Mouse (Mus musculus): ENCODE results near the gene Shisa3.

The Shisa3 gene

GRCm38 (mm10) chr5:67633138-67633782 is 25.6 kb downstream of the Shisa3 start:
- no peak for DNase-seq (ENCODE audit: low spot score in 2 of 2)

GRCm38 (mm10) chr5:67633831-67634268 is 26.2 kb downstream of the Shisa3 start:
- DNase-seq (ENCODE audit: low spot score in 2 of 2) = no peak

- DNase-seq (ENCODE audit: low spot score in 2 of 2) = no peak
Measured at GRCm38 (mm10) chr5:67634339-67634738, 26.7 kb downstream of the Shisa3 start.

GRCm38 (mm10) chr5:67640596-67641312 is 33.1 kb downstream of the Shisa3 start:
- no peak for DNase-seq (ENCODE audit: low spot score in 2 of 2)

GRCm38 (mm10) chr5:67641406-67642120 is 33.9 kb downstream of the Shisa3 start:
- no peak for DNase-seq (ENCODE audit: low spot score in 2 of 2)

GRCm38 (mm10) chr5:67643537-67644255 is 36.0 kb downstream of the Shisa3 start:
- DNase-seq (ENCODE audit: low spot score in 2 of 2) = peak; percentile 40 to 53

GRCm38 (mm10) chr5:67646756-67647529 is 39.3 kb downstream of the Shisa3 start:
- DNase-seq (ENCODE audit: low spot score in 2 of 2) = no peak

GRCm38 (mm10) chr5:67647568-67647967 is 39.9 kb downstream of the Shisa3 start:
- DNase-seq (ENCODE audit: low spot score in 2 of 2) = peak in 1 of 2 experiments; percentile 27

- DNase-seq (ENCODE audit: low spot score in 2 of 2) = no peak
Measured at GRCm38 (mm10) chr5:67649156-67649555, 41.5 kb downstream of the Shisa3 start.

GRCm38 (mm10) chr5:67650021-67650420 is 42.3 kb downstream of the Shisa3 start:
- no peak for DNase-seq (ENCODE audit: low spot score in 2 of 2)

GRCm38 (mm10) chr5:67652468-67652867 is 44.8 kb downstream of the Shisa3 start:
- DNase-seq (ENCODE audit: low spot score in 2 of 2) = no peak

GRCm38 (mm10) chr5:67653543-67653942 is 45.9 kb downstream of the Shisa3 start:
- DNase-seq (ENCODE audit: low spot score in 2 of 2) = no peak

GRCm38 (mm10) chr5:67654572-67654971 is 46.9 kb downstream of the Shisa3 start:
- DNase-seq (ENCODE audit: low spot score in 2 of 2) = peak; percentile 23 to 36

- no peak for DNase-seq (ENCODE audit: low spot score in 2 of 2)
Measured at GRCm38 (mm10) chr5:67655696-67656519, 48.2 kb downstream of the Shisa3 start.

GRCm38 (mm10) chr5:67656821-67657259 is 49.2 kb downstream of the Shisa3 start:
- no peak for DNase-seq (ENCODE audit: low spot score in 2 of 2)

GRCm38 (mm10) chr5:67659864-67660263 is 52.2 kb downstream of the Shisa3 start:
- no peak for DNase-seq (ENCODE audit: low spot score in 2 of 2)

GRCm38 (mm10) chr5:67662715-67663114 is 55.0 kb downstream of the Shisa3 start:
- DNase-seq (ENCODE audit: low spot score in 2 of 2) = peak in 1 of 2 experiments; percentile 24

GRCm38 (mm10) chr5:67669436-67669896 is 61.8 kb downstream of the Shisa3 start:
- no peak for DNase-seq (ENCODE audit: low spot score in 2 of 2)

GRCm38 (mm10) chr5:67670158-67670557 is 62.5 kb downstream of the Shisa3 start:
- no peak for DNase-seq (ENCODE audit: low spot score in 2 of 2)

- DNase-seq (ENCODE audit: low spot score in 2 of 2) = no peak
Measured at GRCm38 (mm10) chr5:67673008-67673407, 65.3 kb downstream of the Shisa3 start.

Data from right cerebral cortex, adult 2 months (tissue).